Mouse (Mus musculus): Measurements from ENCODE around the gene Chrnb1.

GRCm38 (mm10) chr11:69784793-69785272 lies 10.9 kb downstream of the Chrnb1 start:
- no peak for TF ChIP-seq GATA1 (IDR thresholded peaks at IDR 0.05; ENCODE audit: borderline replicate concordance, low read length)
- TF ChIP-seq FLI1 (IDR thresholded peaks at IDR 0.05; ENCODE audit: low read length) = no peak
